Mouse (Mus musculus): ENCODE data around the gene Ubr7. TPM values are rescaled to one million over a fixed set of nuclear protein-coding genes. Genes with fewer than 3 reads are reported as not detected.

Ubr7 gene
- polyA plus RNA-seq, 2 experiments, result 39.9 to 48.2 TPM

DNA sequence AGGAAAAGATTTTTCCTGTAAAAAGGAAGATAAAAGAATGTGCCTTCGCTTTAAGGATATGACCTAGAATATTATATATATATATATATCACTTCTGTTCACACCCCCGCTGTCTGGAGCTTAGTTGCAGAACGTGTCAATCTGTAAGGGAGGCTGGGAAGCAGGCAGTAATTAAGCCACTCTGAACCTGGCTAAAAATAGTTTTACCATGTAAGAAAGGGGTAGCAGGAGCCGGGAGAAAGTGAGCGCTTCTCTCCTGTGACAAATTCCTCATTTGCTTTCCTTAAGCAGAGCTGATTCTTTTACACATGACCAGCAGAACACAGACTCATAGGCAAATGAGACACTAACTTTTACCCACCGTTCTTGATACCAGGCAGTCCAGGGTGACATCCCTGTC is 33.9 kb upstream of the Ubr7 start:
- DNase-seq (ENCODE audit: low spot score), result no peak
- no peak overlapping the region for H3K4me3 ChIP-seq (replicated peaks; ENCODE audit: low read length)
- 50% methylated on average over 6 of the region's 6 CpGs for WGBS
- no peaks in the 10 kb centered on the region for H3K9me3 ChIP-seq (ENCODE audit: control insufficient read depth, low read length)
- H3K27me3 ChIP-seq (ENCODE audit: control insufficient read depth, insufficient read depth, low read length), result no peaks in the 10 kb centered on the region
- H3K4me2 ChIP-seq (replicated peaks; ENCODE audit: low read depth, low read length, severe bottlenecking), result no peak overlapping the region
- H3K36me3 ChIP-seq (ENCODE audit: control insufficient read depth, insufficient read depth, low read length), result no peaks in the 10 kb centered on the region
- no peak for TF ChIP-seq POLR2A (IDR thresholded peaks at IDR 0.05; ENCODE audit: borderline replicate concordance, extremely low read depth, insufficient read depth, insufficient read length)
- no peak overlapping the region for H3K27ac ChIP-seq (replicated peaks; ENCODE audit: low read depth, low read length)
- no peak overlapping the region for H3K9ac ChIP-seq (ENCODE audit: low read depth, low read length, severe bottlenecking)
- 0 out of 2 replicates have a peak, but pooled peaks cover 5% of the 10 kb centered on the region for H3K4me1 ChIP-seq (ENCODE audit: control insufficient read depth, insufficient read depth, low read length)
- no peak for ATAC-seq (ENCODE audit: low FRiP score, low read depth)

- no peaks in the 10 kb centered on the region for H3K27me3 ChIP-seq (ENCODE audit: control insufficient read depth, insufficient read depth, low read length)
- DNase-seq (ENCODE audit: low spot score) (no peak), ATAC-seq (ENCODE audit: low FRiP score, low read depth) (no peak)
- H3K9ac ChIP-seq (ENCODE audit: low read depth, low read length, severe bottlenecking), result no peak overlapping the region
- no peak overlapping the region for H3K27ac ChIP-seq (replicated peaks; ENCODE audit: low read depth, low read length)
- 90% methylated on average over 6 of the region's 6 CpGs for WGBS
- no peak overlapping the region for H3K4me2 ChIP-seq (replicated peaks; ENCODE audit: low read depth, low read length, severe bottlenecking)
- H3K9me3 ChIP-seq (ENCODE audit: control insufficient read depth, low read length), result no peaks in the 10 kb centered on the region
- no peak overlapping the region for H3K4me3 ChIP-seq (replicated peaks; ENCODE audit: low read length)
- H3K36me3 ChIP-seq (ENCODE audit: control insufficient read depth, insufficient read depth, low read length), result no peaks in the 10 kb centered on the region
- no peak for TF ChIP-seq POLR2A (IDR thresholded peaks at IDR 0.05; ENCODE audit: borderline replicate concordance, extremely low read depth, insufficient read depth, insufficient read length)
- H3K4me1 ChIP-seq (ENCODE audit: control insufficient read depth, insufficient read depth, low read length), result peaks cover 6% of the 10 kb centered on the region; the same call in 1 of the 2 replicates
These were observed 32.6 kb upstream of the Ubr7 start for GRCm38 (mm10) chr12:102725146-102725545.

DNA sequence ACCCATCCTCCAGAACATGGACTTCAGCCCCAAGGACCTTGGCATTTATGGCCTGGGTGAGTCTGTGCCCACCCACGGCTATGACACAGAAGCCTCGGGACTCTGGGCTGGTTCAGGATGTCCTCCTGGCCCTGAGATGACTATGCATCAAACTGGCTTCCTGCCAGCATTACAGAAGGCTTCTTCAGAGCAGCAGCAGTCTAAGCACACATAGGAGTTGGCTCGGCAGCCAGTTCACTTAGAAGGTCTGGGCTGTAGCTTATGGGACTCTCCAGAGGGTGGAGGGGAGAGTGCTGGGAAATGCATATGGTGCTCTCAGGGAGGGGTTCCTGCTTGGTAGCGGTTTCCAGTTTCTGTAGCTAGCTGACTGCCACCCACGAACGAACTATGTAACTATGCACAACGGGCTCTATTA is 32.0 kb upstream of the Ubr7 start:
- no peak for ATAC-seq (ENCODE audit: low FRiP score, low read depth)
- H3K4me3 ChIP-seq (replicated peaks; ENCODE audit: low read length), result no peak overlapping the region
- H3K36me3 ChIP-seq (ENCODE audit: control insufficient read depth, insufficient read depth, low read length), result no peaks in the 10 kb centered on the region
- H3K9me3 ChIP-seq (ENCODE audit: control insufficient read depth, low read length), result no peaks in the 10 kb centered on the region
- no peak for TF ChIP-seq POLR2A (IDR thresholded peaks at IDR 0.05; ENCODE audit: borderline replicate concordance, extremely low read depth, insufficient read depth, insufficient read length)
- WGBS, result 66% methylated on average over 7 of the region's 7 CpGs
- no peak overlapping the region for H3K9ac ChIP-seq (ENCODE audit: low read depth, low read length, severe bottlenecking)
- DNase-seq (ENCODE audit: low spot score), result no peak
- no peak overlapping the region for H3K27ac ChIP-seq (replicated peaks; ENCODE audit: low read depth, low read length)
- H3K27me3 ChIP-seq (ENCODE audit: control insufficient read depth, insufficient read depth, low read length), result no peaks in the 10 kb centered on the region
- peaks cover 10% of the 10 kb centered on the region for H3K4me1 ChIP-seq (ENCODE audit: control insufficient read depth, insufficient read depth, low read length)
- H3K4me2 ChIP-seq (replicated peaks; ENCODE audit: low read depth, low read length, severe bottlenecking), result no peak overlapping the region

GRCm38 (mm10) chr12:102729855-102730797 is 27.6 kb upstream of the Ubr7 start:
- ATAC-seq (ENCODE audit: low FRiP score, low read depth) (peak; percentile 98), DNase-seq (ENCODE audit: low spot score) (peak; percentile 94)
- H3K27me3 ChIP-seq (ENCODE audit: control insufficient read depth, insufficient read depth, low read length), result no peaks in the 10 kb centered on the region
- 0 out of 2 replicates have a peak overlapping the region, but pooled peaks have one; percentile 4 for H3K9ac ChIP-seq (ENCODE audit: low read depth, low read length, severe bottlenecking)
- WGBS, result 31% methylated on average over 26 of the region's 26 CpGs
- H3K27ac ChIP-seq (replicated peaks; ENCODE audit: low read depth, low read length), result peak overlapping the region; percentile 86
- H3K4me3 ChIP-seq (replicated peaks; ENCODE audit: low read length), result peak overlapping the region; percentile 21
- H3K36me3 ChIP-seq (ENCODE audit: control insufficient read depth, insufficient read depth, low read length), result no peaks in the 10 kb centered on the region
- no peaks in the 10 kb centered on the region for H3K9me3 ChIP-seq (ENCODE audit: control insufficient read depth, low read length)
- peak overlapping the region; percentile 51 for H3K4me2 ChIP-seq (replicated peaks; ENCODE audit: low read depth, low read length, severe bottlenecking)
- TF ChIP-seq POLR2A (IDR thresholded peaks at IDR 0.05; ENCODE audit: borderline replicate concordance, extremely low read depth, insufficient read depth, insufficient read length), result 0 out of 2 replicates have a peak, but pooled peaks have one; percentile 13
- peaks cover 16% of the 10 kb centered on the region for H3K4me1 ChIP-seq (ENCODE audit: control insufficient read depth, insufficient read depth, low read length)

GRCm38 (mm10) chr12:102730798-102731619 is 26.8 kb upstream of the Ubr7 start:
- Histone ChIP-seq H3K36me3 (ENCODE audit: control insufficient read depth, insufficient read depth, low read length) (no peaks in the 10 kb centered on the region), H3K9ac (ENCODE audit: low read depth, low read length, severe bottlenecking) (no peak overlapping the region), H3K9me3 (ENCODE audit: control insufficient read depth, low read length) (no peaks in the 10 kb centered on the region), H3K4me1 (ENCODE audit: control insufficient read depth, insufficient read depth, low read length) (peaks cover 16% of the 10 kb centered on the region), H3K4me2 (replicated peaks; ENCODE audit: low read depth, low read length, severe bottlenecking) (peak overlapping the region; percentile 51), H3K4me3 (replicated peaks; ENCODE audit: low read length) (peak overlapping the region; percentile 16; the same call in 1 of the 2 replicates), H3K27ac (replicated peaks; ENCODE audit: low read depth, low read length) (peak overlapping the region; percentile 86), H3K27me3 (ENCODE audit: control insufficient read depth, insufficient read depth, low read length) (no peaks in the 10 kb centered on the region)
- WGBS, result 14% methylated on average over 16 of the region's 16 CpGs
- ATAC-seq (ENCODE audit: low FRiP score, low read depth) (peak; percentile 64), DNase-seq (ENCODE audit: low spot score) (peak; percentile 25)
- 0 out of 2 replicates have a peak, but pooled peaks have one; percentile 2 for TF ChIP-seq POLR2A (IDR thresholded peaks at IDR 0.05; ENCODE audit: borderline replicate concordance, extremely low read depth, insufficient read depth, insufficient read length)
